Mouse (Mus musculus) gastrocnemius, adult 8-10 months (tissue): ENCODE measurements at regions not wholly inside any gene's neighbourhood (a gene's known extent, or its start where the extent isn't known, plus 50 kb on each side); places are given as distances from the start of the nearest gene placed in this dataset.

ENCODE experiments used
- DNase-seq, 2 experiments: peaks; one replicate each; pipeline ENCODE4 v3.0.0; 2022; ENCODE audit warnings: low spot score in 2 of 2

GRCm38 (mm10) chr14:105950924-105951323 lies 54.3 kb upstream of the Spry2 start:
- DNase-seq = no peak

DNA sequence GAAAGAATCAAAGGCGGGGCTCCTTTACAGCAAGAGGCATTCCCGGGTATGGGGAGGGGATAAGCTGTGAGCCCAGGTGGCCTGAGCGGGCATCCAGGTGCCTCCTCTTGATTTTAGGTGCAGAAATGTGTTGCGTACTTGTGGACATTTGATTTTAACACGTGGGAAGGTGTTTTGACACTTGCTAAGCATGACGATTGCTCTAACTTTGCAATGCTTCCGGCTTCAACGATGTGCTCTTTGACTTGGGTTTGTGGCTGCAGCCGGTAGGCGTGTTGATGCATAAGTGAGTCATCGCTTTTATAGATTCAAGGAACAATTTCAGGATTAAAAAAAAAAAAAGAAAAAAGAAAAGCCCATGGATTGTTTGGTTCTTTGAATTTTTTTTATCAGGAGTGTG lies 58.5 kb upstream of the Spry2 start:
- no peak for DNase-seq

DNA sequence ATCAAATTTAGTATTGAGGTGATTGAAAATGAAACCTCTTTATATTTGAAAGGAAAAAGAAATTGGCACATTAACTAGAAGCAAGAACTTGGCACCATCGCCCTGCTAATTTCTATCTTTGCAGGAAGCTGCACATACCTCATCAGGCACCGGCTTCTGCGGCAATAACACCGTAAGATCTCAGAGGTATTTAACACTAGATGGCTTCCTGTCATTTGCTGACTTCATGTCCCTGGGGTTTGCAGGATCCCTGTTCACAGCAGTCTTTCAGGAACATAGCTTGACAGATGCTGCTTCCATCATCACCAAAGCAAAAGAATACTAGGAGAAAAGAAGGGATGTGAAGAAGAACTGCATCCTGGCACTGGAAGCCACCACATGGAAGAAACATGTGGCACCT lies 60.2 kb upstream of the Spry2 start:
- no peak for DNase-seq

DNA sequence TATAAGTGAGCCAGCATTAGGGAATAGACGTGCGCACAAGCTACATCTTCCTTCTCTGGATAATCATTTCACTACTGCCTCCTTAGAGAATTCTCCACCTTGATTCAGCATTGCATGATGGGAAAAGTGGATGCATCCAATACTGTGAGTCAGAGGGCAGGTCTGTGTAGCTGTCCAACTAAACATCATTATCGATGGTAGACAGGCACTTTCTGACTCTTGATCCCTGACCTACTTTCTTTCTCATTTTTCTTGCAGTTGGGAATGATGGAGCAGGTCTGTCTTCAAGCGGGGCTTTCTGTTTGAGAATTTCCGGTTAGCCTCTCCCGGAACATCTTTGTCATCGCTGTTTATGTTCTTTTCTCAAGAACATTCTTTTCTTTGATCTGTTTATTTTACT lies 61.4 kb upstream of the Spry2 start:
- no peak for DNase-seq

GRCm38 (mm10) chr14:105979544-105980323 lies 83.1 kb upstream of the Spry2 start:
- DNase-seq = peak; percentile 19 to 29

- DNase-seq = no peak
These were observed 83.7 kb upstream of the Spry2 start for GRCm38 (mm10) chr14:105980324-105980680.

DNA sequence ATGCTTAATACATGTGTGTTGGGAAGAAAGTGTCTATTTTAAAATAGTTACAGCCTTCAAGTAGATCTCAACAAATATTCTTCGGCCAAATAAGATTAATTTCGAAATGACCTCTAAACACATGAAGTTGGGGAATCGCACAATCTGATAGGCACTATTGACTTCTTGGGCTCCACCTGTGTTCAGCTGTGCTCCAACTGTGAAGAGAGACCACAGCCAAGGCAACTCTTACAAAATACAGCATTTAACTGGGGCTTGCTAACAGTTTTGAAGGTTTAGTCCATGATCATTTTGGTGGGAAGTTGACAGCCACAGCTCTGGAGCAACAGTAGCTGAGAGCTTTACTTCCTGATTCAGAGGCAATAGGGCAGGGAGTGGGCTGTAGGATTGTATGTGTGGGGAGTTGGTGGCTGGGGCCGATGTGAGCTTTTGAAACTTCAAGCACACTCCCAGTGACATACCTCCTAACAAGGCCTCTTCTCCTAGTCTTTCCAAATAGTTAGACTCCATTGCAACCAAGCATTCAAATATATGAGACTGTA lies 90.8 kb upstream of the Spry2 start:
- no peak for DNase-seq

- DNase-seq = no peak
These were observed 92.1 kb upstream of the Spry2 start for GRCm38 (mm10) chr14:105988738-105989137.

DNA sequence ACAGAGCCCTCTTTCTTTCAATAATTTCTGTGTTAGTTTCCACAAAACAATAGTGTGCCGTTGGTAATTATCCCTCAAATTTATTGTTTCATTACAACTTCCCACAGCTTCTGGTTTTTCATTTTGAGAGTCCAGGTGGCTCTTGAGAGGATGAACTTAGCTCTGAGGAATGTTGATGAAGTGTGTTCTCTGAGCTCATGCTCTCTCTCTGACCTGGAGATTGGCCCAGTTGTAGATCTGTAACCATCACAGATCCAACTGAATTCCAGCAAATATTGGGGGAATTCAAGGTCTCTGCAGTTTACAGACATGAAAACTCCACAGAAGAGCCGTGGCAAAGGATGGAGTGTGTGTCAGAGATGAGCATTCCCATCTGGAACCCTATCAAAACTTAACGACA lies 96.5 kb upstream of the Spry2 start:
- no peak for DNase-seq

DNA sequence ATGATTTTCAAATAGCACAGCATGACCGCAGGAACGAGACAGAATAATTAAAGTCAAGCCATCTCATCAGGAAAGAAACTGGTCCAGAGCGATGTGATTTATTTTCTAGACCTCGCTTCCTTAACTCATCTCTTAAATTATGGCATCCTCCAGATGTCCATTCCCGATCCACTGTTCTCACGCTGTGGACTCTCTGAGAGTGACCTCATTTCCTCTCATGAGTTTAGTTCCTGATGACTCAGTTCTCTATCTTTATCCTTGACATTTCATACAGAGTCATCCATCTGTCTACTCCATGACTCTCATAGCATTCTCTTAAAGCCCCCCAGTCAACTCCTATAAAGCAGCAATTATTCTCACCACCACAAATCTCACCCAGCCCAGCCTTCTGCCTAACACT lies 103.2 kb upstream of the Spry2 start:
- DNase-seq = no peak

DNA sequence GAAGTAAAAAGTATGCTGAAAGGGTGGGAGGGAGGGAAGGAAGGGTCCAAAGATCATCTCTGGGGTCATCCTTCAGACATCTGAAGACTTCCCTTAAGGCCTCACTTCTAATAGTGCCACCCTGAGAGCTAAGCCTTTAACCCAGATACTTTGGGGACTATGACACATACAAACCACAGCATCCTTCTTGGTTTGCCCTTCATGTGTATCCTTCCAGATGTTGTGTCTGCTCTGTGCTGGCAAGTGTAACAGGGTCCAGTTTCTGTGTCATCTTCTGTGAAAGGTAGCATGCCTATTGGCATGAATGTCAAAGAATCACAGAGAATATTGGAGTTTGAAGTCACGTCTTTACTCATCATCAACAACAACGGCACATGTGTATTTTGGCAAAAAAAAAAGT lies 98.2 kb upstream of the Trim52 start:
- no peak for DNase-seq

DNA sequence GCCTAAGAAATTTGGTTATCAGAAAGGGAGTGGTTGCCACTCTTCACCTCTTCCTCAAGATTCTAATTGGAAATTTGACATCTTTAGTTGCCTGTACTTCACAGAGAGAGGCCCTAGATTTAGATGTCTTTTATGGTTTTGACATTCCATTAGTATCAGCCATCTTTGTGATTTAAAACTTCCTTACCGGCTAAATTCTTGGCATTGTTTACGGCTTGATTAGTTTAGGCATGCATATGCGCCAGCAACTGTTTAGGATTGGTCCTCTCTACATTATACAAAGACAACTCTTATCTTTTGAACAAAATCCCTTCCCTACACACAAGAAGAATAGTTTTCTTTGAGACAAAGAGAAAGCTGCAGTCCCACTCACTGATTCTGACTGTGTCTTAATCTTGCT lies 97.0 kb upstream of the Trim52 start:
- no peak for DNase-seq

DNA sequence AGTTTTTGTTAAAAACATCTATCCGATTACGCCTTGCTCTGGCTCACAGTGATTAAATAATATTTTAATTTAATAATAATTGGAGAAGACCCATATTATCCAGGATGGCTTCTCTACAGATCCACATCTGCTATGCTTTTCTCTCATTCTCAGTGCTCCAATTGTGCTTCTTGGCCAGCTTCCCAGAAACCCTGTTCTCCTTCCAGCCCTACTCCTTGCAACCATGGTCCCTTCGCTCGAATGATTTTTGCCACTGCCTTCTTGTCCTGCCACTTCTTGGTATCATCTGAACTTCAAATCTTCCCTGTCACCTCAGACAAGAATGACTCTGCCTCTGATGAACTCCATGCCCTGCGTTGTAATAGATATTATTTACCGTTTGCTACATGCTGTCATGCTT lies 95.0 kb upstream of the Trim52 start:
- peak in 1 of 2 experiments; percentile 21 for DNase-seq

DNA sequence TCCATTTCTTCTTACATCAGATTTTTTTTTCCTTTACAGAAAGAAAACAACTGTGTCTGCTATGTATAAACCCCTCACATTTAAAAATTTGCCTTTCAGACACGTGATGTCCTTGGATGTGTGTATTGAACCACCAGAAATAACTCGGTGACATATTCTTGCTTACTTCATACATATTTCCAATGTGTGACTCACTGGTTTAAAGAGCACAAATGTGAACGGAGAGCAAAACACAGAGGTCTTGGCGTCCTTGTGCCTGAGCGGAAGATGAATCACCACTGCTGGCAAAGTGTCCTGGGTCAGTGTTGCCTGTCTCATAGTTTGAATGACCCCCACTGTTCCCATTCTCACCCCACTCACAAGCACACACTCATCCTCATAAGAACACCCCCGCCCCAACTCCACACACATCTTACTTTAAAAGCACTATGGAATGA lies 94.0 kb upstream of the Trim52 start:
- peak; percentile 38 to 44 for DNase-seq

GRCm38 (mm10) chr14:106022806-106023205 lies 83.2 kb upstream of the Trim52 start:
- DNase-seq = no peak

- DNase-seq = no peak
These were observed 79.2 kb upstream of the Trim52 start for GRCm38 (mm10) chr14:106026815-106027214.

GRCm38 (mm10) chr14:106027686-106028085 lies 78.3 kb upstream of the Trim52 start:
- no peak for DNase-seq

- no peak for DNase-seq
These were observed 74.9 kb upstream of the Trim52 start for GRCm38 (mm10) chr14:106031094-106031493.

DNA sequence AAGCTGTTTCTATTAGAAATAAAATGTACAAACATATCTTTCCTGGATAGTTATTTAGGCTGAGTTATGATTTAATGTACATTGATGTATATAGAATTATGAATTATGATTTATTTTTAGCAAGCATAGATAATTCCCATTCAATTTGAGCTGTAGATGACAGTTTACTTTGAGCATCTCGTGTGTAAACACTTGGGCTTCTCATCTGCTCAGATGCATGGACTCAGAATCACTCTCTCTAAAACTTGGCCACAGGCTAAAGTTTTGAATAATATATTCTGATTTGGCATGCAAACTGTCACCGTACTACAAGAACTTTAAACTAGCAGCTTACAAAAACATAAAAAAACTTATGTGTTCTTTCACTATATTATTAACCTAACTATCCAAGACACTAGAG lies 72.2 kb upstream of the Trim52 start:
- DNase-seq = no peak

DNA sequence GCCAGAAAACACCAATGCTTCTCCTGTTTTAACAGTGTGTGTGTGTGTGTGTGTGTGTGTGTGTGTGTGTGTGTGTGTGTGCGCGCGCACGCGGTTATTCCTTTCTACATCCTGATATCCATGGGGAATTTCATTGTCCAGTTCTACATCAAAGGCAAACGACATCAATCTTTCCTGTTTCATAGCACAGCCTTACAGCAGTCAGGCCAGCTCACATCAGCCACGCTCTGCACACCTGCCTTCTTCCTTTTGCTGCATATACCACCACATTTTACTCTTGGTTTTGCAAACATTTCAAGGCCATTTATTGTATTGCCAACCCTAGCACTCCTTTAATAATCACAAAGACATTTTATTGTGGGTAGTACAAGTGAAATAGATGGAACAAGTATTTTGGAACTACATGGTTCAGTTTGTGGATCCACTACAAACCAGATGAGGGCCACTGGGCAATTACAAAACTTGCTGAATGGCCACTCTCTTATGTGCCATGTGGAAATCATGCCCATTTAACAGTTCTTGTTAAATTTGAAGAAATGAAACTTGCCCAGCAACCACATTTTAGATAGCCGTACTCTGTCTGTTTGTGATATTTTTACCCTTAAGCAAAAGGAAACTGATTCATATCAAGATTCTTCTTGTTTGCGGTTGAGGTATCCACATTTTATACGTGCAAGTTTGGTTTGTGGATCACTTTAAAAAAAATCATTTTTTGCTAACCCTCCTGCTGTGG lies 70.9 kb upstream of the Trim52 start:
- no peak for DNase-seq

GRCm38 (mm10) chr14:106044274-106044673 lies 61.7 kb upstream of the Trim52 start:
- no peak for DNase-seq

- no peak for DNase-seq
These were observed 55.8 kb upstream of the Trim52 start for GRCm38 (mm10) chr14:106050231-106050630.
